Mouse (Mus musculus) forebrain, embryonic 13.5 days (tissue): ENCODE measurements around the gene Syt3. TPM values are rescaled to one million over a fixed set of nuclear protein-coding genes. Genes with fewer than 3 reads are reported as not detected.

ENCODE experiments used
- ATAC-seq: fragments of 200-750 bp; cut with Nextera tagmentation; 2 replicates; pipeline ENCODE4 v1.8.0; 2017
- H3K27ac ChIP-seq: fragments of 300-500 bp; sonication (generic); 2 replicates; pipeline ENCODE4 v1.5.1; 2015; ENCODE audit warnings: inconsistent platforms, mild to moderate bottlenecking, moderate library complexity
- H3K27me3 ChIP-seq: fragments of 300-500 bp; sonication (generic); 2 replicates; pipeline ENCODE4 v1.6.1; 2015; ENCODE audit warnings: mild to moderate bottlenecking, inconsistent platforms
- H3K36me3 ChIP-seq: fragments of 300-500 bp; sonication (generic); 2 replicates; pipeline ENCODE4 v1.6.1; 2015; ENCODE audit warnings: mild to moderate bottlenecking, inconsistent platforms; ENCODE audit not compliant: poor library complexity, severe bottlenecking
- H3K4me1 ChIP-seq: fragments of 300-500 bp; sonication (generic); 2 replicates; pipeline ENCODE4 v1.6.1; 2015; ENCODE audit warnings: inconsistent platforms
- H3K4me2 ChIP-seq: fragments of 300-500 bp; sonication (generic); 2 replicates; pipeline ENCODE4 v1.6.1; 2015; ENCODE audit warnings: inconsistent platforms, mild to moderate bottlenecking, moderate library complexity
- H3K4me3 ChIP-seq: fragments of 300-500 bp; sonication (generic); 2 replicates; pipeline ENCODE4 v1.5.1; 2015; ENCODE audit warnings: mild to moderate bottlenecking, inconsistent platforms
- H3K9ac ChIP-seq: fragments of 300-500 bp; sonication (generic); 2 replicates; pipeline ENCODE4 v1.6.1; 2015; ENCODE audit warnings: mild to moderate bottlenecking, inconsistent platforms
- H3K9me3 ChIP-seq: fragments of 300-500 bp; sonication (generic); replicated peaks from 2 replicates; pipeline ENCODE4 v1.6.1; 2016; ENCODE audit warnings: inconsistent platforms
- WGBS: fragments of 180-500 bp; shearing (Covaris S2); methylation state at CpG from one replicate; pipeline ENCODE4 v1.1.7; 2015; 5-methylcytosine and 5-hydroxymethylcytosine counted together
- polyA plus RNA-seq: library from polyadenylated mRNA; unstranded; fragments of >200 nt; fragmentation: Nextera tagmentation; extraction: Ambion mirVana; gene quantifications from 2 replicates; pipeline ENCODE4 v1.2.1, GENCODE M21; 2015

The Syt3 gene
- polyA plus RNA-seq, 1 experiment from 2014 or later: 10.1 TPM

DNA sequence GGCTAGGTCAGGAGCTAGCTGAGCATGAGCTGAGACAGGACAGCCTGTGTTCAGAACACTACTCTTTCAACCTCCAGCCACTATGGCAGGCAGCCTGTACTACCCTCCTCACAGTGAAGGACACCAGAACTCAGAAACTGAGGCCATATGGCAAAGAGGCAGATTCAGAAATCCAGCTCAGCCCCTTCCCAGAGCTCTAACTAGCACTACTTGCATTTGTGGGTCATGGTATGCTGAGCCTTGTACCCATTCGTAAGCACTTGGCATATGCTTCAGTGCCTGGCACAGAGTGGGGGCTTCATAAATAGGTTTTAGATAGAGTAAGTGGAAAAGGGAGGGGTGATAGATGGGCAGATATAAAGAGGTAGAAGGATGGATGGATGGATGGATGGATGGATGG is 56.6 kb downstream of the Syt3 start:
- Histone ChIP-seq H3K9ac (no peak overlapping the region), H3K27me3 (no peaks in the 10 kb centered on the region), H3K9me3 (no peaks in the 10 kb centered on the region), H3K4me2 (no peak overlapping the region), H3K27ac (peak overlapping the region; percentile 44; the same call in 1 of the 2 replicates), H3K36me3 (peaks cover 15% of the 10 kb centered on the region), H3K4me3 (no peak overlapping the region), H3K4me1 (peaks cover 51% of the 10 kb centered on the region)
- ATAC-seq: no peak
- WGBS: 76% methylated on average over 1 of the region's 1 CpGs

GRCm38 (mm10) chr7:44441180-44441579 is 57.3 kb downstream of the Syt3 start:
- WGBS: 14% methylated on average over 1 of the region's 1 CpGs
- Histone ChIP-seq H3K27me3 (no peaks in the 10 kb centered on the region), H3K9ac (peak overlapping the region; percentile 100), H3K4me2 (peak overlapping the region; percentile 92), H3K27ac (peak overlapping the region; percentile 99), H3K36me3 (peaks cover 19% of the 10 kb centered on the region), H3K4me3 (peak overlapping the region; percentile 83), H3K9me3 (no peaks in the 10 kb centered on the region), H3K4me1 (peaks cover 58% of the 10 kb centered on the region)
- ATAC-seq: peak; percentile 0; the same call in 1 of the 2 replicates

DNA sequence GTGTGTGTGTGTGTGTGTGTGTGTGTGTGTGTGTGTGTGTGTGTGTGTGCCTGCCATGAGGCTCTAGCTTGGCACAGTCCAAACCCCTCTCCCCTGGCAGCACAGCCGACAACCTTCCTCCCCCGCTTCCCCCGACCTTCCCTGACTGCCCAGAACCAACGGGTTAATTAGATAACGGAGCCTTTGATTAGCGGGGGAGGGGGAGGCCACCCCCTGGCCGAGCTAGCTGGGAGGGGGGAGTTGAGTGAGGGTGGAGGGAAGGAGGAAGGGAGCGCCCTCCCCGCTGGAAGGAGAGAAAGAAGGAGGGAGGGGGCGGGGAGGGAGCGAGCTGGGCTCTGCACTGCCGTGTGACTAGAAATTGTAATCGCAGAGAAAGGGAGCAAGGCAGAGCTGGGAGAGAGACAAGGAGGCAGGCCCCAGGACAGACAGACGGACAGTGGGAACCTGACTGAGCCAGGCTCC is 57.8 kb downstream of the Syt3 start:
- peaks cover 63% of the 10 kb centered on the region for H3K4me1 ChIP-seq
- H3K9ac ChIP-seq: peak overlapping the region; percentile 100
- WGBS: under 1% methylated on average over 9 of the region's 14 CpGs
- H3K4me3 ChIP-seq: peak overlapping the region; percentile 83
- no peaks in the 10 kb centered on the region for H3K9me3 ChIP-seq
- ATAC-seq: peak; percentile 82
- peak overlapping the region; percentile 92 for H3K4me2 ChIP-seq
- H3K27ac ChIP-seq: peak overlapping the region; percentile 99
- peaks cover 24% of the 10 kb centered on the region for H3K36me3 ChIP-seq
- no peaks in the 10 kb centered on the region for H3K27me3 ChIP-seq

- H3K4me2 ChIP-seq: peak overlapping the region; percentile 92
- WGBS: 0% methylated on average over 14 of the region's 14 CpGs
Observed at GRCm38 (mm10) chr7:44442407-44442821, 58.5 kb downstream of the Syt3 start.

DNA sequence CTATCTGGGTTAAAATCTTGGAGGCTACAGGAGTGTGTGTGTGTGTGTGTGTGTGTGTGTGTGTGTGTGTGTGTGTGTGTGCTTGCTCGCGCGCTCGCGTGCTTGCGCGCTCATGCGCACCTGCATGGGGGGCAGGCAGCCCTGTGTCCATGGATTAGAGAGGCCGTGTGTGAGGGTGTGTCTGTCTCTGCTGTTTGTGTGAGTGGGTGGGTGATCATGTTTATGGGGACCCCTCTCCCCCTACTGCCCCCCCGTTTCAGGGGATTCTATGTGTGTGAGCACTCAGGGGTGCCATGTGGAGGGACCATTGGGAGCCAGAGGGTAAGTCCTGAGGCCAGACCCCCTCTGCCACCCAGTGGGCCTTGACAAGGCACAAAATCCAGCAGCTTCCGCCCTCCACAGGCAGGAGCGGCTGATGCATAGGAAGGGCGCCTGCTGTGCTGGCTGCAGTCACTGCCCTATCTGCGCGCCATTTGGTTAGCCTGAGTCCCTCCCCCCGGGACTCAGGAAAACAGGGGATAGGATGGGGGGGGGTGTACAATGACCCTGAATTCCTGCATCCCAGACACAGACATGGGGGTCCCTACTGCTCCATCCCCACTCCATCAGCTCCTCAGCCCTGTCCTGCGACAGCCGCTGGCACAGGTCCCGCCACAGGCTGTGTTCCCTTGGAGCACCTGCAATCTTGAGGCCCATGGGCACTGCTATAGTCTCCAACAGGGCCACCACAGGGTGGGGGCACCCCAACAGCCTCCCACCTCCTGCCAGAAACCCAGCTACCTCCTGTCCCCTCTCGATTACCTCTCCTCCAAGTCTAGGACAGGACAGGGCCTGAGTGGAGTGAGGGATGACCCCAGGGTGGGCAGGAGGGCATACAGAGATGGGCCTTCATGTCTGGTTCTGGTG is 59.6 kb downstream of the Syt3 start:
- Histone ChIP-seq H3K4me3 (peak overlapping the region; percentile 83), H3K4me2 (peak overlapping the region; percentile 92), H3K4me1 (peaks cover 64% of the 10 kb centered on the region), H3K9me3 (no peaks in the 10 kb centered on the region), H3K27ac (peak overlapping the region; percentile 99), H3K9ac (peak overlapping the region; percentile 100), H3K36me3 (peaks cover 41% of the 10 kb centered on the region), H3K27me3 (no peaks in the 10 kb centered on the region)
- WGBS: 5% methylated on average over 20 of the region's 20 CpGs
- peak; percentile 48 for ATAC-seq

More at GRCm38 (mm10) chr7:44442407-44442821, 58.5 kb downstream of the Syt3 start:
- peak overlapping the region; percentile 83 for H3K4me3 ChIP-seq
- peaks cover 30% of the 10 kb centered on the region for H3K36me3 ChIP-seq
- no peaks in the 10 kb centered on the region for H3K9me3 ChIP-seq
- H3K27ac ChIP-seq: peak overlapping the region; percentile 99
- H3K9ac ChIP-seq: peak overlapping the region; percentile 100
- H3K4me1 ChIP-seq: peaks cover 68% of the 10 kb centered on the region
- ATAC-seq: peak; percentile 54
- no peaks in the 10 kb centered on the region for H3K27me3 ChIP-seq

- peaks cover 55% of the 10 kb centered on the region for H3K36me3 ChIP-seq
- H3K4me3 ChIP-seq: peak overlapping the region; percentile 83
- 0 out of 2 replicates have a peak overlapping the region, but pooled peaks have one; percentile 28 for H3K27ac ChIP-seq
- peak overlapping the region; percentile 100 for H3K9ac ChIP-seq
- ATAC-seq: no peak
- 43% methylated on average over 29 of the region's 29 CpGs for WGBS
- H3K4me1 ChIP-seq: peaks cover 75% of the 10 kb centered on the region
- no peaks in the 10 kb centered on the region for H3K9me3 ChIP-seq
- H3K27me3 ChIP-seq: no peaks in the 10 kb centered on the region
- H3K4me2 ChIP-seq: peak overlapping the region; percentile 92
Observed at GRCm38 (mm10) chr7:44444886-44445527, 61.1 kb downstream of the Syt3 start.

DNA sequence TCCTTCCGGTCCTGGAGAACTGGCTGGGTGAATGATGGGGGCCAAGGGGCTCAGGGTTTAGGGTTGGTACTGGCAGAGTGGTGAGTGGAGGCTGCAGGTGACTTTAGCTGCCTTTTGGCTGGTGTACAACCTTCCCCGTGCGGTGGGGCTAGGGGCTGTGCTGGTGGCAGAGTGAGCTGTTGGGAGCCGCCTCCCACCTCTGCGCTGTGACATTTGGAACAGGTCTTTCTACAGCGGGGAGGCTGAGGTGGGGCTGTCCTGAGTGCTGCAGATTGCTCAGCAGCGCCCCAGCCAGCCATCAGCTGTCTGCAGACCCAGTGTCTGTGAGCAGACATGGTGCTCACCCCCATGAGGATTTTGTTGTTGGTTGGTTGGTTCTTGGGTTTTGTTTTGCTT is 61.6 kb downstream of the Syt3 start:
- Histone ChIP-seq H3K4me2 (peak overlapping the region; percentile 92), H3K9ac (peak overlapping the region; percentile 100), H3K27me3 (no peaks in the 10 kb centered on the region), H3K4me3 (peak overlapping the region; percentile 83), H3K9me3 (no peaks in the 10 kb centered on the region), H3K27ac (0 out of 2 replicates have a peak overlapping the region, but pooled peaks have one; percentile 28), H3K4me1 (peaks cover 70% of the 10 kb centered on the region), H3K36me3 (peaks cover 61% of the 10 kb centered on the region)
- WGBS: 43% methylated on average over 7 of the region's 7 CpGs
- no peak for ATAC-seq

DNA sequence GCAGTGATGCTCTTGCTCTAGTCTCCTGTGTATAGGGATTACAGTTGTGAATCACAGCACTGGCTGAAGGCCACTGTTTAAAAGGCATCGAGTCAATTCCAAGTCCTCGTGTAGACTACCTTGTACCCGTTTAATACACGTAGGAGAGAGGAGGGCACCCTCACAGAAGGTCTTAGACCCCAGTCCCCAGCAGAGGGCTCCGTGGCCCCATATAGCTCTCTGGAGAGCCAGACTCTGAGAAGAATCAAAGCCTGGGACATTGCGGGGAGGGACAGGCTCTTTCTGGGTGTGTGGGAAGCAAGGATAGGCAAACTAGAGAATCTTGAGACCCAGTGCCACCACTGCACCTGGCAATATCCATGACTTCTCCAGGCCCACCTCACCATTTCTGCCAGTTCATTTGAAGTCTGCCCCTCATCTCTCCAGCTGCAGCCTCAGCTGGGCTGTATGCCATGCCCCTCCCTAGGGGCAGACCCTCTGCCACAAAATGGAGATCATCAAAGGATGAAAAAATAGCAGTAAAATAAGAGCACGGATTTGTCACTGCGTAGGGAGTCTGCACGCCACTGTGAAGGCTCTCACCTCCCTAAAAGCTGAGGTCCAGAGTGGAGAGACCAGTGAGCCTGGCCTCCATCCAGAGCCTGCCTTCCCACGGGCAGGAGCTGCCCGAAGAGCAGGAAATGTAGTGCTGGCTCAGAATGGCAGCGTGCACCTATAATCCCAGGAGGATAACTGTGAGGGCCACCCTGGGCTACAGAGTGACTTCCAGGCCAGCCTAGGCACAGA is 62.4 kb downstream of the Syt3 start:
- H3K9me3 ChIP-seq: no peaks in the 10 kb centered on the region
- no peaks in the 10 kb centered on the region for H3K27me3 ChIP-seq
- H3K4me2 ChIP-seq: peak overlapping the region; percentile 92
- peak overlapping the region; percentile 14; the same call in 1 of the 2 replicates for H3K27ac ChIP-seq
- H3K9ac ChIP-seq: peak overlapping the region; percentile 100; the same call in 1 of the 2 replicates
- ATAC-seq: no peak
- H3K36me3 ChIP-seq: peaks cover 64% of the 10 kb centered on the region
- H3K4me1 ChIP-seq: peaks cover 67% of the 10 kb centered on the region
- WGBS: 58% methylated on average over 12 of the region's 12 CpGs
- peak overlapping the region; percentile 83 for H3K4me3 ChIP-seq

Other genes starting within 250 kb of the Syt3 start
- gene Klk1b16, start 247.3 kb upstream of the Syt3 start, polyA plus RNA-seq: not detected in 2 replicates
- gene Klk1b24, start 195.9 kb upstream of the Syt3 start, polyA plus RNA-seq: not detected in 2 replicates
- not detected in 2 replicates for gene Klk1b3, start 185.9 kb upstream of the Syt3 start, polyA plus RNA-seq
- not detected in 2 replicates for gene Klk1b4, start 176.7 kb upstream of the Syt3 start, polyA plus RNA-seq
- gene Klk1b5, start 168.2 kb upstream of the Syt3 start, polyA plus RNA-seq: not detected in 2 replicates
- gene Klk1, start 158.7 kb upstream of the Syt3 start, polyA plus RNA-seq: not detected in 2 replicates
- not detected in 2 replicates for gene Gm36864, start 147.9 kb upstream of the Syt3 start, polyA plus RNA-seq
- 1.3 and 1.4 TPM in 2 replicates for gene 1700028J19Rik, start 137.4 kb upstream of the Syt3 start, polyA plus RNA-seq
- 172 and 212 TPM in 2 replicates for gene 2410002F23Rik, start 137.4 kb upstream of the Syt3 start, polyA plus RNA-seq
- 0.14 and 0.21 TPM in 2 replicates for gene Acp4, start 126.7 kb upstream of the Syt3 start, polyA plus RNA-seq
- not detected in 2 replicates for gene Gm15517, start 122.7 kb upstream of the Syt3 start, polyA plus RNA-seq
- 3.0 and 3.4 TPM in 2 replicates for gene Clec11a, start 77.2 kb upstream of the Syt3 start, polyA plus RNA-seq
- 13.2 and 15.1 TPM in 2 replicates for gene Shank1, start 73.8 kb upstream of the Syt3 start, polyA plus RNA-seq
- 0.59 and 1.1 TPM in 2 replicates for gene 1700008O03Rik, start 1.7 kb downstream of the Syt3 start, polyA plus RNA-seq
- gene Lrrc4b, start 44.9 kb downstream of the Syt3 start, polyA plus RNA-seq: 11.6 and 12.6 TPM in 2 replicates
- gene Aspdh, start 81.3 kb downstream of the Syt3 start, polyA plus RNA-seq: 3.8 and 4.0 TPM in 2 replicates
- 49.0 and 56.1 TPM in 2 replicates for gene Josd2, start 83.9 kb downstream of the Syt3 start, polyA plus RNA-seq
- 101 and 106 TPM in 2 replicates for gene Emc10, start 112.4 kb downstream of the Syt3 start, polyA plus RNA-seq
- gene Fam71e1, start 112.5 kb downstream of the Syt3 start, polyA plus RNA-seq: 30.1 and 35.0 TPM in 2 replicates
- gene Mybpc2, start 140.6 kb downstream of the Syt3 start, polyA plus RNA-seq: 0.13 and 0.14 TPM in 2 replicates
- gene Spib, start 148.0 kb downstream of the Syt3 start, polyA plus RNA-seq: not detected in 2 replicates
- gene Pold1, start 164.7 kb downstream of the Syt3 start, polyA plus RNA-seq: 77.8 and 89.7 TPM in 2 replicates
- gene Nr1h2, start 169.8 kb downstream of the Syt3 start, polyA plus RNA-seq: 76.0 and 76.2 TPM in 2 replicates
- gene Napsa, start 188.3 kb downstream of the Syt3 start, polyA plus RNA-seq: 0.53 and 0.57 TPM in 2 replicates
- 2.1 and 2.4 TPM in 2 replicates for gene Kcnc3, start 206.6 kb downstream of the Syt3 start, polyA plus RNA-seq